Mouse (Mus musculus): ENCODE data around the gene Zp2.
A peak's percentile ranks its signal among the peaks of the same experiment; 100 is the strongest.

Zp2 gene

DNA sequence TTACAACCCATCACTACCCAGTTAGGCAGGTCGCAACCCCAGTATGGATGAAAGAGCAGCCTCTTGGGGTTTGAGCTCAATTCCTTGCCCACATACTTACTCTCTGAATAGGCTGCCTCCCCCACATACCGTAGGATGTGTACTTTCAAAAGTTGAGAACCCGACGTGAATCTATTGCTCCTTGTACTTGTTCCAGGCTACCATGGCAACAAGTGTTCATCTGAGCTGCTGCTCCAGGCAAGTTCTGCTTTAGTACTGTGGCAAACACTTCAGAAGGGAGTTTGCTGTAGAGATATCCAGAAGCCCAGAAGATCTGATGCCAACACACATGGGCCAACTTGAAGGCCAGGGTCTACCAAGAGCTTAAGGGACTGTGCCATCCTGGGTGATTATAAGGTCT lies 16.1 kb downstream of the Zp2 start:
- DNase-seq: peak; percentile 52 to 78

DNA sequence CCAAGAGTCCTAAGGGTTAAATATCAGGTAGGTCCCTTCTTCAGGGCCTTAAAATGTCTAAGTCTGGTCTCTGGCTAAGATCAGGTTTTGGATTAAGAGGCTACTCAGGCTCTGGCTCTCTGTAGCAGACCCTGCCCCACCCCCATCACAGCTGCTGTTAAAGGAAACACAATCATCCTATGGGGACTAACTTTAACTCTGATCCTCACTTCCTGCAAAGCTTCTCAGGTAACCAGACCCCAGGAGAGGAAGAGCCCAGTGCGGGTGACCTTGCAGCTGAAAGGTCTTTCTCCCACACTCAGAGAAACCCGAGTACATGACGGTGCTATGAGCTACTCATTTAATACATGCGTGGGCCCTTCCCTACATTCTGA lies 17.4 kb downstream of the Zp2 start:
- DNase-seq: no peak

DNA sequence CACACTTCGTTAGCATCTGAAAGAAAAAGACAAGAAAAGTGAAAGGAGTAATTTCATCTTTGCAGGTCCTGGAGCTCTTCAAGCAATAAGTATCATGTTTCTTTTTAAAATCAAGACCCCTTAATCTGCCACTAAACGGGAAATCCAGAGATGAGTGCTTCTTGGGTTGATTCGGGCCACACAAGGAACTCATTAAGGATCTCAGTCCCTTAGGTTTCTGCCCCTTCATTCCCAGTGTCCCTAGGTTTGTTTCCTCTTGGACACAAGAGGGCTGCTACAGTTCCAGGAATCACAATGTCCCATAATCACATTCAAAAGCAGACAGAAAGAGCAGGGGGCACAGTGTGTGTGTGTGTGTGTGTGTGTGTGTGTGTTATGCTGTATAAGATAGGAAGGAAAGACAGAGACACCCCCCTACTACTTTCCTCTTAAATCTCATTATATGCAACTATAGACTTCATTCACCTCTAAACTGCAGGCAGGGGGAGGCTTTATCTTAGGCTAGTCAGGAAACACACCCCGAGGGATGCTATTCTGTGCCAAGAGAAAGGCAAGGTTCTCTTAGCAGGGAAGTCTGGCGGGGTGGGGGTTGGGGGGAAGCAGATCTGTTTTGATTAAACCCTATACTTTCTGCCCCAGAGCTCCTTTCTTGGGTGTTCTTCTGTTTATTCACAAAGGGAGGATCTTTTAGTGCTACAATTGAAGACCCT lies 18.0 kb downstream of the Zp2 start:
- no peak for DNase-seq

- peak; percentile 69 to 79 for DNase-seq
These were observed 20.2 kb downstream of the Zp2 start for GRCm38 (mm10) chr7:120124844-120125243.

GRCm38 (mm10) chr7:120123776-120124175 lies 21.3 kb downstream of the Zp2 start:
- peak; percentile 75 to 79 for DNase-seq

GRCm38 (mm10) chr7:120117529-120117928 lies 27.6 kb downstream of the Zp2 start:
- no peak for DNase-seq

DNA sequence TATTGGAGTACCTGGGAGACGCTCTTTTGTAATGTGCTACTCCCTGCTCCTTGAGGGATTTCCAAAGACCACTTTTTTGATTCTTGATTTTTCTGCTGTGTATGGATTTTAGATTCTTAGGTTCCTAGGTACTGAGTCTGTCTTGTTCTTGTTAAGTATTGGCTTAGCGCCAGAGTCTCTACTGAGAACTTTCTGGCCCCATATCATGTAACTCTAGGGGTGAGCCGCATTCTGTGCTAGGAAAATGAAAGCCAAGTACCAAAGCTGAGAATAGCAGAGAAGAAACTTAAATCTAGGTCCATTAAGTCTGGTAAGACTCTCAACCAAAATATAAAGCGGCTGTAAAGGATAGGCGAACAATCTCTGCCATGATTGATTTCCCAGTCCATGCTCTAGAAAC lies 28.1 kb downstream of the Zp2 start:
- DNase-seq: no peak

DNA sequence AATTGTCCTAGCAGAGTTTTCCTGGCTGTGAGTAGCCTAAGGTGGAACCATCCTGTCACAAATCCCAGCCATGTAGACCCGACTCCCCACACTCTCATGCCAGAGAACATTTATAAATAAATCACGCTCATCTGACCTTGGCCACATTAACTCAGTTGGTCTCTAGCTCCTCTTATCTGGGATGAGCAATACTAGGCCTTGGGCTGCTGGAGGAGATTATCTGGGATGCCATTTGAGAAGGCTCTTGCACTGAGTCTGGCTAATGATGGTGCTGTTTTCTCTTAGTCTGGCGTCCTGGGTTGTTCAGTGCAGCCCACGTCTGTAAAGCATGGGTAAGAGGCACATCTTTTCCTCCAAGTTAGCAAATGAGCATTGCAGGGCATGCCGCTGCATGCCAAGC lies 35.4 kb downstream of the Zp2 start:
- DNase-seq: no peak

GRCm38 (mm10) chr7:120106356-120106755 lies 38.7 kb downstream of the Zp2 start:
- DNase-seq: no peak

GRCm38 (mm10) chr7:120104975-120105374 lies 40.1 kb downstream of the Zp2 start:
- DNase-seq: no peak

- DNase-seq: peak; percentile 71 to 77
These were observed 42.0 kb downstream of the Zp2 start for GRCm38 (mm10) chr7:120103019-120103567.

- DNase-seq: peak; percentile 90 to 95
These were observed 42.7 kb downstream of the Zp2 start, which contains the start of gene Tmem159 for GRCm38 (mm10) chr7:120102164-120102972. TSS of gene Tmem159 (plus strand) at chr7:120102353.

GRCm38 (mm10) chr7:120098403-120098802 lies 46.7 kb downstream of the Zp2 start:
- DNase-seq: peak; percentile 80 to 86

GRCm38 (mm10) chr7:120097845-120098244 lies 47.2 kb downstream of the Zp2 start:
- peak; percentile 62 to 70 for DNase-seq

DNA sequence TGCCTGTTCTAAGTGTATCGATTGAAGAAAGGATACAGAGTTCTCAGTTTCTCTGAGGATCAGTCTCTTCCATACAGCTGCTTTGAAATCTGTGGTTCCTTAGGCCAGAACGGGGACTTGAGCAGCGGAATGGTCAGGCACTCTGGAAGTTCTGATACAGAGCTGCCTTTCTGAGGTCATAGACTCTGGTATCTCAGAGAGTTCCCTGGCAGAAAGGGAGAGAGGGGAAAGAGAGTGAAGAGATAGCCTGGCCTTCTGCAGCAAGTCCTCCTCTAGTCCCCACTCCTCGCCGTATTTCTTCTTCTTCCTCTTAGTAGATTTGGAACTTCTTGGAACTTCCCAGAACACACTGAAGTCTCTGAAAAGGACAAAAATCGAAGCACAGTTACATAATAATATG lies 49.9 kb downstream of the Zp2 start, which contains the start of gene Dnah3:
Gene Dnah3 (minus strand): TSS at position 101 of the 400 bp plus-strand sequence.
- DNase-seq: no peak

DNA sequence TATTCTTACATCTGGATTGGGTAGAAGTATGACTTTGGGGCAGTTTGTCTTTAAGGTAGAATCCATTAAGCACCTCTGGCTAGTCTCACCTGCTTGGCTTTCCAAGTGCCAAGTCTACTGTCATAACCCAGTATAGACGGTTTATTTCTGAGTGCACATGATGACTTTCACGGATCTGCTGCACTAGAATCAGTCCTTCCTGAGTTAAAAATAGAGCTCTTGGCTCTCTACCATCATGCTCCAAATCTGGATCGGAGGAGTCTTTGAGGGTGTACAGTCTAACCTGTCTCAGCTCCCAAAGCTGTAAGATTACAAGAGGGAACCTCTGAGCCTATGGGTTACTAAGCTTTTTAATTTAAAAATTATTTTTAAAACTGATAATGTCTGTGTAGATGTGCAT lies 50.9 kb downstream of the Zp2 start:
- no peak for DNase-seq

DNA sequence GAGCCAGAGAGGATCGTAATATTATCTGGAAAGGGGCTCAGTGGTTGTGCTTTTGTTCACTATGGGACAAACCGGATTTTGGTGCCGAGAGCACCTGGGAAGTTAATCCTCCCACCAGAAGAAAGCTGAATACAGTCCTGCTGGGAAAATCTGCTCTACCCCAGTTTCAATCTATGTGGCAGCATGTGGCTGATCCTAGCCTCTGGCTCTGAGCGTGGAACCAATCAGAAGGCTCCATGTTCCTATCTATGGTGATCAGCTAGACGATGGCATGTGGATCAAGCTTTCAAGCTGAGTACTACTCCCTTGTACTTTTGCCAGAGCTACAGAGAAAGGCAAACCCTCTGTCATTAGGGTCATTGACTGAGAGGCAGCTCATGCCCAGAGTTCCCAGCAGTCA lies 52.1 kb downstream of the Zp2 start:
- DNase-seq: no peak

DNA sequence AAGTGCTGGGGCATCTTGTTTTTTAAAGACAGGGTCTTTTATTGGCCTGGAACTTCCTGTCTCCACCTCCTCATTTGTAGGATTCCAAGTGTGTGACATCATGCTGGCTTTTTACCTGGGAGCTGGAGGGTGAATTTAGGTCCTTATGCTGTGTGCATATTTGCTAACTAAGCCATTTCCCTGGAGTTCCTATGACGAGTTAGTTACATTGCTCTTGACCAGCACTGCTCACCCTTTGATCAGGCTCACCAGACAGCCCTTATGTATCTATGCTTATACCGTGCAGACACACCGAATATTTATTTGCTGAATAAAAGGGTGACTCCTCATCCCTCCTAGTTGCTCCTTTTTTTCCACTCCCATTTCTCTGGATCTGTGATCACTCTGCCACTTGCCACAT lies 64.9 kb downstream of the Zp2 start:
- DNase-seq: no peak

Measured in lung, adult 18-20 months (tissue).